Mouse (Mus musculus) brain, embryonic 14.5 days (tissue): ENCODE measurements around the gene Rpl28.

ENCODE experiments used
- CTCF ChIP-seq: fragments of 200-500 bp; IDR thresholded peaks from 2 replicates; pipeline ENCODE4 v1.5.1; 2012; ENCODE audit warnings: inconsistent platforms, mild to moderate bottlenecking, moderate library complexity, borderline replicate concordance; ENCODE audit not compliant: insufficient read depth, insufficient read length; ENCODE audit errors: extremely low read depth
- POLR2A ChIP-seq: fragments of 200-500 bp; IDR thresholded peaks from 2 replicates; pipeline ENCODE4 v1.6.1; 2012; ENCODE audit warnings: mild to moderate bottlenecking, inconsistent platforms, borderline replicate concordance; ENCODE audit not compliant: poor library complexity, insufficient read depth, insufficient read length, severe bottlenecking; ENCODE audit errors: extremely low read depth

- no peak for TF ChIP-seq CTCF
- no peak for TF ChIP-seq POLR2A
These were observed 43.5 kb upstream of the Rpl28 start for GRCm38 (mm10) chr7:4749169-4749568.
